Mouse (Mus musculus) testis, adult 2 months (tissue): ENCODE measurements at regions not wholly inside any gene's neighbourhood (a gene's known extent, or its start where the extent isn't known, plus 50 kb on each side); places are given as distances from the start of the nearest gene placed in this dataset.
"Not testable (repeated sequence)": the region's sequence is repeated elsewhere in the genome, so short reads cannot be mapped to it uniquely, and the experiment has no call there.

ENCODE experiments used
- H3K27ac ChIP-seq: fragments of 200-500 bp; 2 replicates; pipeline ENCODE4 v1.5.1; 2012; ENCODE audit warnings: low read depth, low read length; ENCODE audit not compliant: control insufficient read depth, insufficient read depth
- H3K27me3 ChIP-seq: fragments of 200-500 bp; 2 replicates; pipeline ENCODE4 v1.6.1; 2012; ENCODE audit warnings: mild to moderate bottlenecking, low read length, moderate library complexity; ENCODE audit not compliant: control insufficient read depth, insufficient read depth
- H3K36me3 ChIP-seq: fragments of 200-500 bp; 2 replicates; pipeline ENCODE4 v1.6.1; 2012; ENCODE audit warnings: mild to moderate bottlenecking, low read length; ENCODE audit not compliant: control insufficient read depth, insufficient read depth
- H3K4me1 ChIP-seq: fragments of 200-500 bp; 2 replicates; pipeline ENCODE4 v1.6.1; 2012; ENCODE audit warnings: low read length; ENCODE audit not compliant: control insufficient read depth, insufficient read depth
- H3K4me3 ChIP-seq: fragments of 200-500 bp; 2 replicates; pipeline ENCODE4 v1.5.1; 2012; ENCODE audit warnings: low read depth, mild to moderate bottlenecking, low read length, moderate library complexity, mixed read lengths; ENCODE audit not compliant: control insufficient read depth
- CTCF ChIP-seq: fragments of 200-500 bp; IDR thresholded peaks from 2 replicates; pipeline ENCODE4 v1.5.1; 2012; ENCODE audit warnings: low read depth, mild to moderate bottlenecking, inconsistent platforms, low read length, moderate library complexity; ENCODE audit not compliant: control insufficient read depth, insufficient read depth, insufficient replicate concordance
- POLR2A ChIP-seq: fragments of 200-500 bp; IDR thresholded peaks from 2 replicates; pipeline ENCODE4 v1.6.1; 2012; ENCODE audit warnings: low read depth, mild to moderate bottlenecking, inconsistent platforms, low read length, moderate library complexity; ENCODE audit not compliant: control insufficient read depth

DNA sequence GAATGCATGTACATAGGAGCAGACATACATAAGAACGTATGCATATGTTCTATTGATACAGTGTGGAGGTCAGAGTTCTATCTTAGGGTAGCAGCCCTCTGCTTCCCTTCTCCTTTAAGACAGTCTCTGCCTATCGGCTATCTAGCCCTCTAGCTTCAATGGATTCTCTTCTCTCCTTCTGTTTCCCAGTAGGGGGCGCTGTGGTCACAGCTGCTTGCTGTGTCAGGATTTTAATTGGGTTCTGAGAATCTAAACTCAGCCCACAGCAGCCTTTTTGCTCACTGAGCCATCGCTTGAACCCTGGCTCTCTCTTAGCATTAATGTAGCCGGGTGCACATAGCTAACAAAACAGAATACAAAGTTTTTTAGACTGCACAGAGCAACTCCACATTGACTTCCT is 88.8 kb upstream of the Ttc29 start:
- Histone ChIP-seq H3K36me3 (no peaks in the 10 kb centered on the region), H3K27ac (no peak overlapping the region), H3K4me3 (no peak overlapping the region), H3K4me1 (no peaks in the 10 kb centered on the region), H3K27me3 (no peaks in the 10 kb centered on the region)
- TF ChIP-seq POLR2A (no peak), CTCF (no peak)

DNA sequence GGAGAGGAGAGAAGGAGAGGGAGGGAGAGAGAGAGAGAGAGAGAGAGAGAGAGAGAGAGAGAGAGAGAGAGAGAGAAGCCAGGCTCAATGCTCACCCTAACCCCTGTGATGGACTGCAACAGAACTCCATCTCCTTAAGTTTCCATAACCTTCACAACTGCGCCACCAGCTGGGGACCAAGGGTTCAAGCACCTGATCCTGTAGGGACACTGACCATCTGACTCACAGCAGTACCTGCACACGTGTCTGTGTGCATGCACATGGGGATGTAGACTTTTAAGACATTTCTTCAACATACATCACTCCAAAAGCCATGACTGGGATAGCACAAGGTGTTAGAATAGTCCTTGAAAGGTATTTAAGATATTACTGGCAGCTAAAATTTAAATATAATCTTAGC is 85.2 kb upstream of the Ttc29 start:
- no peaks in the 10 kb centered on the region for H3K27me3 ChIP-seq
- no peak overlapping the region for H3K27ac ChIP-seq
- H3K4me1 ChIP-seq: no peaks in the 10 kb centered on the region
- no peaks in the 10 kb centered on the region for H3K36me3 ChIP-seq
- no peak overlapping the region for H3K4me3 ChIP-seq
- TF ChIP-seq CTCF: peak; percentile 44; the same call in 1 of the 2 replicates
- no peak for TF ChIP-seq POLR2A

DNA sequence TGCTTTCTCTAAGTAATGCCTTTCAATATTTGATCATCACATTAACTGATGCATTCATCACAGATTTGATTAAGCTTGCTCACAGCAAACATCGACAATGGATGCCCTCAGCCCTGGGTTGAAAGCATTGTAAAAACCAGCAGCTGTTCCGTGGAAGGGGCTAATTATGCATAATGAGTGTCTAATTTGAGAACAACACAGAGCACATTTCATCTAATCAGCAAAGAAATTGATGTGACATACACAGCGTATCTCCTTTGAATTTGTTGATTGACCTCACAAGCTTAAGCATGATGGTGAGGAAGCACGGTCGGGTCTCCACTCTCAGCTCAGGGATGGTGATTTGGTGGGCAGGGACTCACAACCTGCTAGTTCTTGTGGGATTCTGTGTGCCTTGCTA is 84.0 kb upstream of the Ttc29 start:
- H3K36me3 ChIP-seq: no peaks in the 10 kb centered on the region
- no peaks in the 10 kb centered on the region for H3K27me3 ChIP-seq
- no peak overlapping the region for H3K27ac ChIP-seq
- TF ChIP-seq POLR2A (no peak), CTCF (no peak)
- H3K4me3 ChIP-seq: no peak overlapping the region
- no peaks in the 10 kb centered on the region for H3K4me1 ChIP-seq

DNA sequence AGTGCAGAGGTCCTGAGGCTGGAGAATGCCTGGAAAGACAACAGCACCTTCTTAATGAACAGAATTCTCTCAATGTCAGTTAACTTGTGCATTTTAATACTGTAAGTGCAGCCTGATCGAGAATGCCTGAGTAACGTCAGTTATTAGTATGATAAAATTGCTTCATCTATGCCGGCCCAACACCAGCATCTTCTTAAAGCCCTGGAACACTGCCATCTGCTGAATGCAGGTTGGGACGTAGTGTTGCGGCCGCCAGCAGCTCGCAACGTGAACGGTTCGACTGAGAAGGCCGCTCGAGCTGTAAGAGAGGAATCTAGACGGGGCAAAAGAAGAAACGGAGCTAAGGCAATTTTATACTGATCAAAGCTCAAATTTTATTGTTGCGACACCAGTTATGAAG is 73.6 kb upstream of the Ttc29 start:
- H3K27me3 ChIP-seq, H3K4me3 ChIP-seq, H3K4me1 ChIP-seq, H3K36me3 ChIP-seq, H3K27ac ChIP-seq: not testable (repeated sequence)

DNA sequence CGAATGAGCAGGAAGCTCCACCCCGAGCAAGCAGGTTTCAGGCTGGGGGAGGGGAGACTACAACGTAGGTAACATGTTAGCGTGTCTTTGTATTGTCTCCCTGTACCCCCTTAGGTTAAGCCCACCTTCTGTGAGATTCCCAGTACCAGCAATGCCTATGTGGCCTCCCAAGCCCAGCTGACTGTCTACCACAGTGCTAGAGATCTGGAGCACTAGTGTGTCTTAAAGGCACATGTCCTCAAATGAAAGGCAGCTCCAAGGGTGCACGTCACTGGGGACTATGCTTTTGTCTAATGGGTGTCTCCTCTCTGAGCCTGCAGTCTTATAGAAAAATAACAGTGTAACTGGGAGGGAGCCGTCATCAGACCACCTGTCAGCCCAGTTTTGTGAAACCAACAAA is 65.9 kb upstream of the Ttc29 start:
- H3K4me3 ChIP-seq: no peak overlapping the region
- TF ChIP-seq POLR2A (no peak), CTCF (no peak)

DNA sequence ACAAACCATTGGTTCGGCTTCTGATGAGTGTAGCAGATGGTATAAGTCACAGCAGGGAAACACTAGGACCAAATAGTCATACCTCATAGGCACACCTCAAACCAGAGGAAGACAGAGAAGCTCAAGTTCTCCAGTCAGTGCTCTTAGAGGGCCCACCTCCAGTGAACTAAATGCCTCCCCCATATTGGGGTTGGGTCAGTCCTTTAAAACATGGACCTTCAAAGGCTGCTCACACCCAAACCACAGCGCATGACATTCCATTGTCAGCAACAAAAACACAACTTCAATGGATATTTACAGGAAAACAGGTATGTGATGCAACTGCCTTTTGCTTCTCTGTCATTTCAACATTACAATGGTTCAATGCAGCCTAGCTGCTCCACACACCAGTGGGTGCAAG is 65.1 kb upstream of the Ttc29 start:
- TF ChIP-seq POLR2A (no peak), CTCF (no peak)
- H3K27me3 ChIP-seq: no peaks in the 10 kb centered on the region
- no peak overlapping the region for H3K4me3 ChIP-seq
- H3K4me1 ChIP-seq: no peaks in the 10 kb centered on the region
- H3K27ac ChIP-seq: no peak overlapping the region
- no peaks in the 10 kb centered on the region for H3K36me3 ChIP-seq

More for the DNA sequence above, 65.9 kb upstream of the Ttc29 start:
- Histone ChIP-seq H3K27ac (no peak overlapping the region), H3K4me1 (no peaks in the 10 kb centered on the region), H3K36me3 (no peaks in the 10 kb centered on the region), H3K27me3 (no peaks in the 10 kb centered on the region)

DNA sequence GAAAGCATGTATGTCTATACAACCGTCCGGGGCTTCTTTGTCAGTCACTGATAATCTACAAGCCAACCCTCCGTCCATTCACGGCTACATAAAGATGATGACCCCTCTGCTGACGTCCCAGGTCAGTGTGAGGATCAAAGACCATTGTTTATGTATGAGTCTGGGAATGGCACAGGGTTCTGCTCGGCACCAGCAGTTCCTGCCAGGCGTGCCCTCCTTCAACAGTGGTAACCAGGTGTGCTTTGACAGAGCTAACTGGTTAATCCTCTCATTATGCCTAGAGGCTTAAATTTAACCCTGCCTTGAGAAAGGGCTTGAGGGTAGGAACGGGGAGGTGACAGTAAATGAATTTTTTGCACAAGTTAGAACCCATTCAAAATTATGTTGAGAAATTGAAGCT is 58.2 kb upstream of the Ttc29 start:
- no peaks in the 10 kb centered on the region for H3K36me3 ChIP-seq
- no peak overlapping the region for H3K27ac ChIP-seq
- no peaks in the 10 kb centered on the region for H3K27me3 ChIP-seq
- TF ChIP-seq CTCF (no peak), POLR2A (no peak)
- no peaks in the 10 kb centered on the region for H3K4me1 ChIP-seq
- no peak overlapping the region for H3K4me3 ChIP-seq

DNA sequence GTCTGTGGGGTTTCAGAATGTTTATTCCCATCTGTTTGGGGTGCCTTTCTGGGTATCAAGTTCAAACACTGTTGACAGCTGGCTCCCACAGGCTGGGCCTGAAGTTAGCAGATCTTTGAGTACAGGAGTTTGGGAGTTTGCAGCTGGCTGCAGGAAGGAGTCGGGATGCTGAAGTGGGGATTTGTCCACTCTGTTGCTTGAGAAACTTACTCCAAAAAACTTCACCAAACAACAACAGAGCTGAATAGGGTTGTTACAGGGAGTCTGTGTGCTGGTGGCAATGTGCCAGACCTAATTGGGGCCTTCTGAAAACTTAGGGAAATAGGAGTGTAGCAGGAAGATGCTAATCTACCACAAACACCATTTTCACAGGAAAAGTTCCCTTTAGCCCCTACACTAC is 51.1 kb upstream of the Ttc29 start:
- Histone ChIP-seq H3K27me3 (no peaks in the 10 kb centered on the region), H3K36me3 (no peaks in the 10 kb centered on the region), H3K4me1 (no peaks in the 10 kb centered on the region), H3K4me3 (no peak overlapping the region), H3K27ac (no peak overlapping the region)
- TF ChIP-seq POLR2A (no peak), CTCF (no peak)
